Mouse (Mus musculus): ENCODE data around the gene Mapk8. TPM values are rescaled to one million over a fixed set of nuclear protein-coding genes. Genes with fewer than 3 reads are reported as not detected.

The Mapk8 gene
- total RNA-seq, 1 experiment: 19.6 TPM

DNA sequence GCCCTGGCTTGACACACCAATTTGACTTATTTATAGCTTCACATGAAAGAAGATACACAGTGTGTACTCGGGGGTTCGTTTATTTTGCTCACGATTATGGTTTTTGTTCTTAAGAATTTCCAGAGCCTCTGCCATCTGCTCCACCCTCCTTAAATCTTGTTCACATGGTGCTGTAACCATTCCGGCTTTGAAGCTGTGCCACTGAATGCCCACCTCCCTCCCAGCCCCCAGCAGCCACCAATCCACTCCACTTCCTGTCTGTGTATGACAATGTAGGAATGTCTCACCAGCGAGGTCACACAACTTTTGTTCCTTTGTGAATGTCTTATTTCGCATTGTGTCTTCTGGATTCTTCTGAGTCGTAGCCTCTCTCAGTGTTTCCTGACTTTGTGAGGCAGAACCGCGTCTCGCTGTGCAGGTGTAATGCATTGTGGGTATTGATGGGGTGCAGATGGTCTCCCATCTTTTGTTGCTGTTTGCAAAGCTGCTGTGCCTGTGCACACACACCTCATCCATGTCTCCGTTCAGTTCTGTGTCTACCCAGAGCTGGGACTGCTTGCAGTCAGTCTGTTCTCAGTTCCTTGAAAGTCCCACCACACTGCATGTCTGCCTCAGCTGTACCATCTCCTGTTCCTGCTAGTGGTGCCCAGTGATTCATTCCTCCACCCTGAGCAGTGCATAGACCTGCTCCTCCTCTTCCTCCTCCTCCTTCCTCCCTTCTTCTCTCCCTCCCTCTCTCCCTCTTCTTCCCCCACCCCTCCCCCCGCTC, 89.2 kb downstream of the Mapk8 start:
- in situ Hi-C loops (cut with MboI; ENCODE audit: low sequenced_read_pairs in 2 of 2, unreplicated experiment in 2 of 2): no loop called here
- no peak for TF ChIP-seq HCFC1 (IDR thresholded peaks at IDR 0.05; ENCODE audit: borderline replicate concordance, insufficient read depth, low read length)
- TF ChIP-seq MAFK (IDR thresholded peaks at IDR 0.05; ENCODE audit: insufficient read depth, low read depth, low read length): no peak
- no peak for TF ChIP-seq ZNF384 (IDR thresholded peaks at IDR 0.05; ENCODE audit: low read depth, low read length)
- TF ChIP-seq ZC3H11A (IDR thresholded peaks at IDR 0.05; ENCODE audit: borderline replicate concordance, low read depth, low read length): no peak
- no peak for TF ChIP-seq CHD2 (IDR thresholded peaks at IDR 0.05; ENCODE audit: low read depth, low read length)
- Histone ChIP-seq H3K4me1 (ENCODE audit: control insufficient read depth in 2 of 2, insufficient read depth in 2 of 2, low read length in 2 of 2, poor library complexity in 1 of 2) (peaks cover 0 to 8% of the 10 kb centered on the region in 2 experiments; a peak in 1 of 4 replicates), H3K36me3 (ENCODE audit: control insufficient read depth, insufficient read depth, low read length, poor library complexity, severe bottlenecking) (no peaks in the 10 kb centered on the region; the same call in 1 of the 2 replicates), H3K9ac (ENCODE audit: insufficient read depth, low read depth, low read length, poor library complexity, severe bottlenecking) (no peak overlapping the region), H3K9me3 (ENCODE audit: control insufficient read depth, insufficient read depth, low read depth, low read length) (no peaks in the 10 kb centered on the region), H3K4me3 (ENCODE audit: insufficient read depth in 1 of 2, low read depth in 1 of 2, low read length in 2 of 2, poor library complexity in 1 of 2, severe bottlenecking in 1 of 2) (no peak overlapping the region), H3K27ac (ENCODE audit: insufficient read depth, low read depth, low read length, poor library complexity, severe bottlenecking) (no peak overlapping the region)
- DNase-seq (ENCODE audit: low read depth, low spot score): no peak

DNA sequence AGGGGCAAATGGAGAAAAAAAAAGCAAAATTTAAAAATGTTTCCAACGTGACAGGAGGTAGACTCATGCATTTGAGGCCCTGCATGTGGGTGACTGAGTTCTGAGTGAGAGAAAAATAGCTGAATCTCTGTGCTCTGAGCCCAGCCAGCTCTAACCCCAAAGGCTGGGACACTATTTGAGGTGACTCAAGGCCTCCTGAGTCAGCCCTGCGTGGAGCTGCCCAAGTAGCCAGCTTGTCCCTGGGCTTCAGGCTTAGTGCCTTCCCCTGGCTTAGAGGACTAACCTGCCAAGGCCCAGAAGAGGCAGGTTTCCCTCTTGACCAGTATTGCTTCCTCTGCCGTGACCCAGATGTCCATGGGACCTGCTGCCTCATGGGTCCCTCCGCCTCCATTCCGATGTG, 91.7 kb downstream of the Mapk8 start:
- in situ Hi-C loops (cut with MboI; ENCODE audit: low sequenced_read_pairs in 2 of 2, unreplicated experiment in 2 of 2): no loop called here
- Histone ChIP-seq H3K27ac (ENCODE audit: insufficient read depth, low read depth, low read length, poor library complexity, severe bottlenecking) (no peak overlapping the region), H3K9ac (ENCODE audit: insufficient read depth, low read depth, low read length, poor library complexity, severe bottlenecking) (no peak overlapping the region)

DNA sequence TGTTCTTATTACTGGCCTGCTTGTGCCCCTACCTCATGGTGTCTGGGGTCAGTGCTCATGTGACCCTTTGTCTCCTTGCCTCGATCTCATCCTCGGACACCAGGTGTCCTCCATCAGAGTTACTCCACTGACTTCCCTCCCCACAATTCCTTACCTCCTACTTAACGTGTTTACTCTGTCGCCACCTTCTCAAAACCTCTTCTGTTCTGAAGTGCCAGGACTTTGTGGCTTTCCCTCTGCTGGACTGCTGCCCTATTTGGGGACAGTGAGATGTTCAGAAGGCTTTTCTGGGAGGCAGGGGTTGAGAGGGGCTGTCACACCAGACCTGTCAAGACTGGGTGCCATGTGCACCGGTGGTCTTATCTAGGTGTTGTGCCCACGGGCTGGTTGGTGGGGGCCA, 94.1 kb downstream of the Mapk8 start:
- Histone ChIP-seq H3K4me3 (ENCODE audit: insufficient read depth in 1 of 2, low read depth in 1 of 2, low read length in 2 of 2, poor library complexity in 1 of 2, severe bottlenecking in 1 of 2) (no peak overlapping the region), H3K27ac (ENCODE audit: insufficient read depth, low read depth, low read length, poor library complexity, severe bottlenecking) (no peak overlapping the region), H3K4me1 (ENCODE audit: control insufficient read depth in 2 of 2, insufficient read depth in 2 of 2, low read length in 2 of 2, poor library complexity in 1 of 2) (no peaks in the 10 kb centered on the region; a peak in 1 of 4 replicates), H3K9ac (ENCODE audit: insufficient read depth, low read depth, low read length, poor library complexity, severe bottlenecking) (no peak overlapping the region), H3K36me3 (ENCODE audit: control insufficient read depth, insufficient read depth, low read length, poor library complexity, severe bottlenecking) (no peaks in the 10 kb centered on the region), H3K9me3 (ENCODE audit: control insufficient read depth, insufficient read depth, low read depth, low read length) (no peaks in the 10 kb centered on the region)
- TF ChIP-seq HCFC1 (IDR thresholded peaks at IDR 0.05; ENCODE audit: borderline replicate concordance, insufficient read depth, low read length) (no peak), ZC3H11A (IDR thresholded peaks at IDR 0.05; ENCODE audit: borderline replicate concordance, low read depth, low read length) (no peak), ZNF384 (IDR thresholded peaks at IDR 0.05; ENCODE audit: low read depth, low read length) (no peak), CHD2 (IDR thresholded peaks at IDR 0.05; ENCODE audit: low read depth, low read length) (no peak), MAFK (IDR thresholded peaks at IDR 0.05; ENCODE audit: insufficient read depth, low read depth, low read length) (no peak)
- in situ Hi-C loops (cut with MboI; ENCODE audit: low sequenced_read_pairs in 2 of 2, unreplicated experiment in 2 of 2): no loop called here
- DNase-seq (ENCODE audit: low read depth, low spot score): no peak

More for the DNA sequence above, 91.7 kb downstream of the Mapk8 start:
- H3K9me3 ChIP-seq (ENCODE audit: control insufficient read depth, insufficient read depth, low read depth, low read length): no peaks in the 10 kb centered on the region
- TF ChIP-seq MAFK (IDR thresholded peaks at IDR 0.05; ENCODE audit: insufficient read depth, low read depth, low read length) (no peak), HCFC1 (IDR thresholded peaks at IDR 0.05; ENCODE audit: borderline replicate concordance, insufficient read depth, low read length) (no peak), ZNF384 (IDR thresholded peaks at IDR 0.05; ENCODE audit: low read depth, low read length) (no peak), ZC3H11A (IDR thresholded peaks at IDR 0.05; ENCODE audit: borderline replicate concordance, low read depth, low read length) (no peak), CHD2 (IDR thresholded peaks at IDR 0.05; ENCODE audit: low read depth, low read length) (no peak)
- H3K36me3 ChIP-seq (ENCODE audit: control insufficient read depth, insufficient read depth, low read length, poor library complexity, severe bottlenecking): no peaks in the 10 kb centered on the region; the same call in 1 of the 2 replicates
- H3K4me3 ChIP-seq (ENCODE audit: insufficient read depth in 1 of 2, low read depth in 1 of 2, low read length in 2 of 2, poor library complexity in 1 of 2, severe bottlenecking in 1 of 2): no peak overlapping the region
- no peaks in the 10 kb centered on the region for H3K4me1 ChIP-seq (ENCODE audit: control insufficient read depth in 2 of 2, insufficient read depth in 2 of 2, low read length in 2 of 2, poor library complexity in 1 of 2)
- no peak for DNase-seq (ENCODE audit: low read depth, low spot score)

DNA sequence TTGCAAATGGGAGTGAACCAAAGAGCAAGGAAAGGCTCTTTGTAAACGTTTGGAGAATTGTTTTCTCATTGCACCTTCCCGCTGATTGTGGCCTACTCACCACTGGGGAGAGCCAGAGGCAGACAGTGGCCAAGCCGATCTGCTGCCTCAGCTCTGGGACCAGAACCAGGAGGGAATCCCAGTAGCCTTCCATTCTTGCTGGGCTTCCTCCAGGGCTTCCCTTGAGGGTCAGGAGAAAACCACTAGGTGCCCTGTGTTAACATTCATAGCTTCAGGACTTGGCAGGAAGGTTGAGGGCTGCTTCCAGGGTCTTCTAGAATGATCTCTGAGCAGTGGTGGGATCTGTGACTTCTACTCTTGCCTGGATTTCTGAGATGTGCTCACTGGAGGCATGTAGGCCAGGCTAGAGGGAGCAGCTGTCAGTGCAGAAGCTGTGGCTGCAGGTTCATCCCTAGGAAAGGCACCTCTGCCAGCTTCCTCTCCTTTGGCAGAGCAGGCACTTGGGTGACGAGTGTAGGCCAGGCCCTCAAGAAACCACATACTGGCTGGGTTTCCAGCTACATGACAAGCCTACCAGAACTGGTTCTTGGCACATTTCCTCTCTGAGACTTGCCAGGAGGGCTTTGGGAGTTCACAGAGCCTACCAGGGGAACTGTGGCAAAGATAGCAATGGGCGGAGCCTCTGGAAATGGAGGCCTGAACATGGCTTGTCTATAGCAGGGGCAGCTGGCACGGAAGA, 94.8 kb downstream of the Mapk8 start:
- H3K4me3 ChIP-seq (ENCODE audit: insufficient read depth in 1 of 2, low read depth in 1 of 2, low read length in 2 of 2, poor library complexity in 1 of 2, severe bottlenecking in 1 of 2): no peak overlapping the region
- no peaks in the 10 kb centered on the region for H3K36me3 ChIP-seq (ENCODE audit: control insufficient read depth, insufficient read depth, low read length, poor library complexity, severe bottlenecking)
- H3K27ac ChIP-seq (ENCODE audit: insufficient read depth, low read depth, low read length, poor library complexity, severe bottlenecking): no peak overlapping the region
- H3K4me1 ChIP-seq (ENCODE audit: control insufficient read depth in 2 of 2, insufficient read depth in 2 of 2, low read length in 2 of 2, poor library complexity in 1 of 2): no peaks in the 10 kb centered on the region; a peak in 1 of 4 replicates
- TF ChIP-seq CHD2 (IDR thresholded peaks at IDR 0.05; ENCODE audit: low read depth, low read length): no peak
- no peak for TF ChIP-seq MAFK (IDR thresholded peaks at IDR 0.05; ENCODE audit: insufficient read depth, low read depth, low read length)
- TF ChIP-seq HCFC1 (IDR thresholded peaks at IDR 0.05; ENCODE audit: borderline replicate concordance, insufficient read depth, low read length): no peak
- no peak for TF ChIP-seq ZC3H11A (IDR thresholded peaks at IDR 0.05; ENCODE audit: borderline replicate concordance, low read depth, low read length)
- TF ChIP-seq ZNF384 (IDR thresholded peaks at IDR 0.05; ENCODE audit: low read depth, low read length): no peak
- in situ Hi-C loops (cut with MboI; ENCODE audit: low sequenced_read_pairs in 2 of 2, unreplicated experiment in 2 of 2): no loop called here
- DNase-seq (ENCODE audit: low read depth, low spot score): no peak
- no peak overlapping the region for H3K9ac ChIP-seq (ENCODE audit: insufficient read depth, low read depth, low read length, poor library complexity, severe bottlenecking)
- no peaks in the 10 kb centered on the region for H3K9me3 ChIP-seq (ENCODE audit: control insufficient read depth, insufficient read depth, low read depth, low read length)
